Mouse (Mus musculus) gastrocnemius, adult 2 months (tissue): Measurements from ENCODE around the gene Tbx2. TPM values are rescaled to one million over a fixed set of nuclear protein-coding genes. Genes with fewer than 3 reads are reported as not detected.

Source experiments
- DNase-seq: peaks from one replicate; pipeline ENCODE4 v3.0.0; 2022
- H3K27ac ChIP-seq: fragments of 200-600 bp; 2 replicates; pipeline ENCODE4 v1.8.1; 2022; ENCODE audit warnings: mild to moderate bottlenecking
- H3K4me3 ChIP-seq: fragments of 200-600 bp; 2 replicates; pipeline ENCODE4 v1.8.1; 2022; ENCODE audit warnings: mild to moderate bottlenecking, moderate library complexity
- CTCF ChIP-seq: fragments of 200-600 bp; IDR thresholded peaks from 2 replicates; pipeline ENCODE4 v1.8.1; 2022; ENCODE audit warnings: antibody characterized with exemption, mild to moderate bottlenecking, moderate library complexity
- intact Hi-C: fragments of 180-260 bp; cut with DNase I; formaldehyde crosslinking; loops from one replicate; pipeline ENCODE4 v1.15.1; 2025
- total RNA-seq, 2 experiments: library from RNA; stranded (reverse); gene quantifications; 2 replicates each; pipeline ENCODE4 v1.2.3; 2021

The Tbx2 gene
- total RNA-seq, 2 experiments from 2014 or later, result 1.7 to 3.6 TPM

GRCm38 (mm10) chr11:85829520-85830440 is 2.6 kb upstream of the Tbx2 start:
- no peak for DNase-seq
- H3K4me3 ChIP-seq, result peak overlapping the region; percentile 64
- TF ChIP-seq CTCF, result no peak
- peak overlapping the region; percentile 64 for H3K27ac ChIP-seq
- intact Hi-C loops, result no loop called here

- no peak for DNase-seq
- intact Hi-C loops, result no loop called here
- Histone ChIP-seq H3K4me3 (peak overlapping the region; percentile 64), H3K27ac (peak overlapping the region; percentile 55)
- peak; percentile 39; the same call in 1 of the 2 replicates for TF ChIP-seq CTCF
Observed at GRCm38 (mm10) chr11:85830901-85831341, 1.4 kb upstream of the Tbx2 start.

- Histone ChIP-seq H3K27ac (peak overlapping the region; percentile 82), H3K4me3 (peak overlapping the region; percentile 80)
- intact Hi-C loops, result no loop called here
- DNase-seq, result no peak
- no peak for TF ChIP-seq CTCF
Observed at GRCm38 (mm10) chr11:85831656-85832230, 608 bp upstream of the Tbx2 start.

GRCm38 (mm10) chr11:85833081-85833521 is 750 bp downstream of the Tbx2 start:
- intact Hi-C loops, result no loop called here

GRCm38 (mm10) chr11:85833761-85834385 is 1.5 kb downstream of the Tbx2 start:
- Histone ChIP-seq H3K27ac (peak overlapping the region; percentile 81), H3K4me3 (peak overlapping the region; percentile 80)
- TF ChIP-seq CTCF, result no peak
- DNase-seq, result peak; percentile 25
- intact Hi-C loops, result no loop called here

More at GRCm38 (mm10) chr11:85833081-85833521, 750 bp downstream of the Tbx2 start:
- H3K27ac ChIP-seq, result peak overlapping the region; percentile 81
- DNase-seq, result peak; percentile 61
- no peak for TF ChIP-seq CTCF
- H3K4me3 ChIP-seq, result peak overlapping the region; percentile 80

- H3K27ac ChIP-seq, result peak overlapping the region; percentile 81
- TF ChIP-seq CTCF, result no peak
- peak; percentile 29 for DNase-seq
- peak overlapping the region; percentile 80 for H3K4me3 ChIP-seq
- intact Hi-C loops, result no loop called here
Observed at GRCm38 (mm10) chr11:85834386-85834931, 2.1 kb downstream of the Tbx2 start.

- intact Hi-C loops, result no loop called here
- Histone ChIP-seq H3K4me3 (peak overlapping the region; percentile 80), H3K27ac (peak overlapping the region; percentile 81)
- DNase-seq, result peak; percentile 10
- no peak for TF ChIP-seq CTCF
Observed at GRCm38 (mm10) chr11:85835001-85835752, 2.8 kb downstream of the Tbx2 start.

GRCm38 (mm10) chr11:85835753-85836522 is 3.6 kb downstream of the Tbx2 start:
- intact Hi-C loops, result no loop called here
- no peak for DNase-seq
- H3K4me3 ChIP-seq, result peak overlapping the region; percentile 70
- no peak for TF ChIP-seq CTCF
- peak overlapping the region; percentile 77 for H3K27ac ChIP-seq

- DNase-seq, result no peak
- intact Hi-C loops, result no loop called here
- no peak for TF ChIP-seq CTCF
- peak overlapping the region; percentile 70 for H3K4me3 ChIP-seq
- peak overlapping the region; percentile 77 for H3K27ac ChIP-seq
Observed at GRCm38 (mm10) chr11:85836523-85837290, 4.4 kb downstream of the Tbx2 start.

GRCm38 (mm10) chr11:85837291-85837647 is 4.9 kb downstream of the Tbx2 start:
- Histone ChIP-seq H3K27ac (peak overlapping the region; percentile 77), H3K4me3 (peak overlapping the region; percentile 70)
- intact Hi-C loops, result no loop called here
- DNase-seq, result no peak
- TF ChIP-seq CTCF, result no peak
